Mouse (Mus musculus): ENCODE data around the gene Csnka2ip. TPM values are rescaled to one million over a fixed set of nuclear protein-coding genes. Genes with fewer than 3 reads are reported as not detected.

The Csnka2ip gene
- total RNA-seq, 4 experiments from 2014 or later, result 2.1 to 3.5 (median 2.4) TPM

Other genes starting within 250 kb of the Csnka2ip start
- gene 4930453N24Rik, start 168.8 kb upstream of the Csnka2ip start, total RNA-seq (2022), result 10 to 100 TPM; 20.7 to 27.0 (median 22.8) TPM
- gene Zfp654, start 249.2 kb upstream of the Csnka2ip start, total RNA-seq (2022), result 10 to 100 TPM; 16.9 to 20.5 (median 18.3) TPM
- gene Cggbp1, start 249.6 kb upstream of the Csnka2ip start, total RNA-seq (2022), result 10 to 100 TPM; 53.3 to 63.1 (median 59.0) TPM